Mouse (Mus musculus) ES-Bruce4 (cell line): Measurements from ENCODE around the gene Peak1.

Experiments used
- CTCF ChIP-seq: IDR thresholded peaks from one replicate; pipeline ENCODE4 v1.8.1; 2011; ENCODE audit warnings: low read depth, low read length
- EP300 ChIP-seq: IDR thresholded peaks from 2 replicates; pipeline ENCODE4 v1.6.1; 2011; ENCODE audit warnings: low read depth, low read length; ENCODE audit not compliant: insufficient read depth
- POLR2A ChIP-seq: IDR thresholded peaks from one replicate; pipeline ENCODE4 v1.8.1; 2011; ENCODE audit warnings: low read length; ENCODE audit not compliant: insufficient read depth

DNA sequence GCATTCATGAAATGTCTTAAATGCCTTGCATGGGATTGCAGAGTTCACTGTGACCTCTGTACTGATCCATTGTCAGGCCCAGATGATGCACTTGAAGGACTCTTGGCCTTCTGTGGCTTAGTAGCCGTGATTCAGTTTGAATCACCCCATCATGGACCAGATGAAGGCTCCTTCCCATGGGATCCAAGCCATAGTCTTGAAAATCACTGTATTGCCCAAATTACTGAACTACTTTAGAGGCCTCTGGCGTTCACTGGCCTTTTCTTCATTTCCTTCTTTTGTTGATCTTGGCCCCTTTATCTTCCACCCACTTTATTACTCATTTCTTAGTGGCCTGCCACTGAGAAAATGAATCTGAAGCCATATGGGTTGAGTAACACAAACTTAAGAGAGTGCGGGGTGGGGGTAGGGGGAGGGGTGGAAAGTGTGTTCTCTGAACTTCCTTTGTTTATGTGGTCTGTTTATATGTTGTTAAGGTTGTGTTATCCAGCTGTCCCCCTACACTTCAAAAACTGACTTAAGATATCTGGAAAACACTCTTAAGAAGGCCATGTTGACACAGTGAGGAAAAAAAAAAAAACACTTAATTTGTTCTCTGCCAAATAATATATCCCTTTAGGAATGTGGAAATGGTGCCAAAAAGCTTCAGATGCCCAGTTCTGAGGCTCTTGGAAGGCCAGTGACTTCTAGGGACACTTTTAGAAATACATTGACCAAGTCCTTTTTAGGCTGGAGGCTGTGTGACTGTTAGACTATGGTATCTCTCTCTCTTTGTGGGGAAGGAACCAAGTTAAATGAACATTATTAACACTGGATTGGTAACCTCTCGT, 46.0 kb upstream of the Peak1 start:
- no peak for TF ChIP-seq CTCF
- TF ChIP-seq POLR2A: no peak
- TF ChIP-seq EP300: no peak
